Mouse (Mus musculus) G1E (cell line): ENCODE results near the gene Dpf3.

Experiments used
- CTCF ChIP-seq: IDR thresholded peaks from 2 replicates; pipeline ENCODE4 v1.5.1; 2012; ENCODE audit warnings: low read depth, low read length, inconsistent platforms, mixed read lengths
- GATA1 ChIP-seq: IDR thresholded peaks from 2 replicates; pipeline ENCODE4 v1.6.1; 2012; ENCODE audit warnings: borderline replicate concordance, low read length, inconsistent platforms, mixed read lengths
- TAL1 ChIP-seq: conservative IDR thresholded peaks from 2 replicates; pipeline ENCODE4 v1.6.1; 2012; ENCODE audit warnings: low read depth, low read length, inconsistent platforms, mixed read lengths

DNA sequence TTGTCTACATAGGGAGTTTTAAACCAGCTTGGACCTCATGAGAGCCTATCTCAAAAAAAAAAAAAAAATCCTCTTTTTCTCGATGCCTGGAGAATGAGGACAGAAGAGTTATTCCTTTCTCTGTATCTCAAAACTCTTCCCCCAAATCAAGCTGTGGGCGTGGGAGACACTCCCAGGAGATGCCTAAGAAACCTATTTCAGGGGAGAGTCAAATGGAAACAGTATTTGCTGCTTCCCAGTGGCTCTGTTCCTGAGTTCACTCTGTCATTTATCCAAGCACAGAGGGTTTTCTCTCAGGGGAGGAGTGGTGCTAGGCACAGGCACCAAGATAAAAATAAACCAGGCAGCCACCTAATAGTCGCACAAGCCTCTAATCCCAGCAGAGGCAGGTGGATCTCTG lies 5.3 kb upstream of the Dpf3 start:
- TF ChIP-seq CTCF, result no peak
- no peak for TF ChIP-seq GATA1
- no peak for TF ChIP-seq TAL1
